Mouse (Mus musculus) heart, embryonic 16.5 days (tissue): Measurements from ENCODE around the gene Prkcb. TPM values are rescaled to one million over a fixed set of nuclear protein-coding genes. Genes with fewer than 3 reads are reported as not detected.

Source experiments
- ATAC-seq: fragments of 200-750 bp; cut with Nextera tagmentation; replicated peaks from 2 replicates; pipeline ENCODE4 v1.8.0; 2017; ENCODE audit warnings: moderate number of reproducible peaks; ENCODE audit not compliant: insufficient read depth, low FRiP score; ENCODE audit errors: extremely low read depth
- H3K27ac ChIP-seq: fragments of 300-500 bp; sonication (generic); 2 replicates; pipeline ENCODE4 v1.5.1; 2014; ENCODE audit warnings: mild to moderate bottlenecking, low read length, control low read depth, moderate library complexity
- H3K27me3 ChIP-seq: fragments of 300-500 bp; sonication (generic); 2 replicates; pipeline ENCODE4 v1.6.1; 2014; ENCODE audit warnings: low read length, mixed read lengths; ENCODE audit not compliant: control insufficient read depth, insufficient read depth
- H3K36me3 ChIP-seq: fragments of 300-500 bp; sonication (generic); 2 replicates; pipeline ENCODE4 v1.6.1; 2014; ENCODE audit not compliant: control insufficient read depth, insufficient read depth
- H3K4me1 ChIP-seq: fragments of 300-500 bp; sonication (generic); 2 replicates; pipeline ENCODE4 v1.6.1; 2014; ENCODE audit warnings: low read length, mixed read lengths; ENCODE audit not compliant: control insufficient read depth, insufficient read depth
- H3K4me2 ChIP-seq: fragments of 300-500 bp; sonication (generic); 2 replicates; pipeline ENCODE4 v1.6.1; 2014; ENCODE audit warnings: low read depth, mild to moderate bottlenecking, control low read depth, low read length
- H3K4me3 ChIP-seq: fragments of 300-500 bp; sonication (generic); 2 replicates; pipeline ENCODE4 v1.5.1; 2014; ENCODE audit warnings: mild to moderate bottlenecking, control low read depth, low read length
- H3K9ac ChIP-seq: fragments of 300-500 bp; sonication (generic); 2 replicates; pipeline ENCODE4 v1.6.1; 2014; ENCODE audit warnings: low read length, control low read depth
- H3K9me3 ChIP-seq: fragments of 300-500 bp; sonication (generic); replicated peaks from 2 replicates; pipeline ENCODE4 v1.6.1; 2016; ENCODE audit warnings: low read length; ENCODE audit not compliant: control insufficient read depth
- WGBS: fragments of 180-500 bp; shearing (Covaris S2); extraction: QIAGEN DNeasy Blood & Tissue Kit; methylation state at CpG from one replicate; pipeline ENCODE4 v1.1.7; 2014; 5-methylcytosine and 5-hydroxymethylcytosine counted together
- polyA plus RNA-seq: library from polyadenylated mRNA; unstranded; fragments of >200 nt; fragmentation: Nextera tagmentation; extraction: Ambion mirVana; gene quantifications from 2 replicates; pipeline ENCODE4 v1.2.1, GENCODE M21; 2015

The Prkcb gene
- polyA plus RNA-seq, 1 experiment from 2014 or later: 12.0 TPM

DNA sequence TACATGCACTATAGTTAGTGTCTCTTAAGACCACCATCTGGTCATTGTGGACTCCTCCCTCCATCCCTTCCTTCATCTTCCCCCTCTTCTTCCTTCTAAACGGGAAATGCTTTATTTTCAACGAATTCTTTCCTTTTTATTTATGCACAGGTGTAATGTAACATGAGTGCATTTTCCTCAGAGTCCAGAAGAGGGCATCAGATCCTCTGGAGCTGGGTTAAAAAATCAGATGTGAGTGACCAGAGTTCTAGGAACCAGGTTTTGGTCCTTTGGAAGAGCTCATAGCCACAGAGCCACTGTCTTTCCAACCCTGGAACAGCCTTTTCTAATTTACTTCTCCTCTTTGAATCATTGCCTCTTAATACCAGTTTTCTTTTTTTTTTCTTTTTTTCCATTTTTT, 6.0 kb upstream of the Prkcb start:
- Histone ChIP-seq H3K27ac (no peak overlapping the region), H3K9ac (no peak overlapping the region), H3K4me3 (no peak overlapping the region), H3K4me2 (no peak overlapping the region), H3K36me3 (no peaks in the 10 kb centered on the region), H3K4me1 (no peaks in the 10 kb centered on the region), H3K9me3 (no peaks in the 10 kb centered on the region), H3K27me3 (peaks cover 5% of the 10 kb centered on the region; the same call in 1 of the 2 replicates)
- 76% methylated on average over 2 of the region's 2 CpGs for WGBS
- ATAC-seq: no peak

DNA sequence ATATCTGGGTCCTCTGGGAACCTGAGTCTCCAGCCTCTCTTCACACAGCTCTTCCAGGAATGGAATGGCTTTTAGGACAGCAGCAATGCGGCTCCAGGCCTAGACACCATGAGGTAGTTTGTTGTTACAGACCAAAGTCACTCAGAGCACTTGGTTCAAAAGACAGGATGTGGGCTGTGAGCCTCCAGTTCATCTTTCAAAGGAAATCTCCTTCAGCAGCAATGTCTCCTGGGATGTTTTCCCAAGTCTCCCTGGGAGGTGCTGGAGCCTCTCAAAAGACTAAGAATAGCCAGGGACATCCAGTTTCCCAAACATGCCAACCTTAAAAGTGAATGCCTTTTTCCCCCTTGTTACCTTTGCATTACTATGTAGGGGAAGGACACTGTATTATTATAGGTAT, 1.3 kb upstream of the Prkcb start:
- no peaks in the 10 kb centered on the region for H3K36me3 ChIP-seq
- no peak overlapping the region for H3K4me2 ChIP-seq
- WGBS: 22% methylated on average over 1 of the region's 1 CpGs
- ATAC-seq: no peak
- peaks cover 8% of the 10 kb centered on the region; the same call in 1 of the 2 replicates for H3K4me1 ChIP-seq
- no peak overlapping the region for H3K9ac ChIP-seq
- H3K4me3 ChIP-seq: no peak overlapping the region
- H3K9me3 ChIP-seq: no peaks in the 10 kb centered on the region
- peaks cover 30% of the 10 kb centered on the region for H3K27me3 ChIP-seq
- H3K27ac ChIP-seq: no peak overlapping the region

DNA sequence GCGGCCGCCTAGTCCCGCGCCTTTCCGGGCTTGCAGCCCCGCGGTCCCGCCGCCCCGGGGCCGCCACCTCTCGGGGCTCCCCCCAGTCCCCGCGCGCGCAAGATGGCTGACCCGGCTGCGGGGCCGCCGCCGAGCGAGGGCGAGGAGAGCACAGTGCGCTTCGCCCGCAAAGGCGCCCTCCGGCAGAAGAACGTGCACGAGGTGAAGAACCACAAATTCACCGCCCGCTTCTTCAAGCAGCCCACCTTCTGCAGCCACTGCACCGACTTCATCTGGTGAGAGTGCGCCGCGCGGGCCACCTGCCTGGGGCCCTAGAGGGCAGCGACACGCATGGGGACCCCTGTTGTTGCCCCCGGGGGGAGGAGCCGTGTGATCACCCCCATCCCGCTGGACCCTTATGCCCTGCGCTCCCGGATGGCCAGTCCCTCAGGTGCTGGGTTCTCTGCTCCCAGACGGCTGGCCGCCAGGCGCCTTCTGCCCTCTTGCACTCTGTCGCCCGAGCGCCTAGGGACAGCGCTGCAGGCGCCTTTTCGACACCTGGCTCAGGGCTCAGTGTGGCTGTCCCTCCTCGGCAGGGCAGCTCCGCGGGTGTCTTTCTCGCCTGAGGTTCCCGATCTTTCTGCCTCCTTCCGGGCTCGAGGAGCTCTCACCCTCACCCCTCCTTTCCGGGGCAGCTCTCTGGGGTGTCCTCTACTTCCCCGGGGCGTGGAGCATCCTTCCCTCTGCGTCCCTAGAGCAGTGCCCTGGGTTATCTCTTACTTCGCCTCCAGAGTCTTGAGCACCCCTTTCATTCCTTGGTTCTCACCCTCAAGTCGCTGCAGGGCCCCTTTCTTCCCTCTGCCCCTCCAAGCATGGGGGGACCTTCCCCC, 926 bp downstream of the Prkcb start:
- no peaks in the 10 kb centered on the region for H3K9me3 ChIP-seq
- H3K27me3 ChIP-seq: peaks cover 30% of the 10 kb centered on the region
- peak overlapping the region; percentile 91 for H3K4me2 ChIP-seq
- peaks cover 8% of the 10 kb centered on the region; the same call in 1 of the 2 replicates for H3K4me1 ChIP-seq
- H3K4me3 ChIP-seq: peak overlapping the region; percentile 68
- peak; percentile 47 for ATAC-seq
- WGBS: under 1% methylated on average over 65 of the region's 66 CpGs
- H3K9ac ChIP-seq: peak overlapping the region; percentile 60
- no peak overlapping the region for H3K27ac ChIP-seq
- H3K36me3 ChIP-seq: no peaks in the 10 kb centered on the region

DNA sequence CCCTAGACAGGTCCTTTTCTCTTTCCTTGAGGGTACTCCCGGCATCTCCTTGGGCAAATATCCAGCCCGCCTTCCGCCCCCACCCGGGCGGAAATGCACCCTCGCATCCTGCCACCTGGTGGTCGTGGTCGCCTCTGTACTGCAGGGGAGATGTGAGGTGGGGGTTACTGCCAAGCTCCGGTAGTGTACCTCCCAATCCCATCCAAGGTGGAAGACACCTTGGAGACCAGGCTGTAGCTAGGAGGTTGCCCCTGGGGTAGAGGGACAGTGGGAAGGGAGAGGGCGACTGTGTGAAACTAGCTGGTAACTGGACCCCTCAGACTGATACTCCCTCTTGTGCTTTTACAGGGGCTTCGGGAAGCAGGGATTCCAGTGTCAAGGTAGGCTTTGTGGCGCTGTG, 1.6 kb downstream of the Prkcb start:
- ATAC-seq: 0 out of 2 replicates have a peak, but pooled peaks have one; percentile 4
- Histone ChIP-seq H3K4me1 (peaks cover 8% of the 10 kb centered on the region; the same call in 1 of the 2 replicates), H3K27me3 (peaks cover 30% of the 10 kb centered on the region), H3K4me3 (peak overlapping the region; percentile 68), H3K36me3 (no peaks in the 10 kb centered on the region), H3K4me2 (peak overlapping the region; percentile 91), H3K27ac (no peak overlapping the region), H3K9me3 (no peaks in the 10 kb centered on the region), H3K9ac (no peak overlapping the region)
- WGBS: 9% methylated on average over 12 of the region's 12 CpGs

DNA sequence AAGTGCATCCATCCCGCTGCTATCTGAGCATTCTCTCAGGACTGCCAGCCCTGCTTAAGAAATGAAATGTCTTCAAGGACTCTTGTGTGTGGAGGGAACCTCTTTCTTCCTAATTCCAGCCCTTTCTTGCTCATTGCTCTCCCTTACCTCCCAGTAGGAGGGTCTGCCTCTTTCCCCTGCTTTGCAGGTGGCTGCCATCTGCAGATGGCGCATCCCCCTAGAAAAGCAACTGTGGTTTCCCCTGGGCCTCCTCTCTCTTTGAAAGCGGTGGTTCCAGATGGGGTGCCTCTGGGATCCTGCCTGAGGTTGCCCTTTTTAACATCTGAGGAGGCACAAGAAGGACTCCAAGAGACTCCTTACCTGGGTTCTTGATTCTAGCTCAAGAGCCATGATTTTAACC, 2.2 kb downstream of the Prkcb start:
- WGBS: 52% methylated on average over 3 of the region's 3 CpGs
- no peak overlapping the region for H3K4me2 ChIP-seq
- H3K27me3 ChIP-seq: peaks cover 30% of the 10 kb centered on the region
- H3K4me1 ChIP-seq: peaks cover 8% of the 10 kb centered on the region; the same call in 1 of the 2 replicates
- H3K9me3 ChIP-seq: no peaks in the 10 kb centered on the region
- H3K4me3 ChIP-seq: peak overlapping the region; percentile 68; the same call in 1 of the 2 replicates
- H3K9ac ChIP-seq: no peak overlapping the region
- no peak overlapping the region for H3K27ac ChIP-seq
- no peak for ATAC-seq
- H3K36me3 ChIP-seq: no peaks in the 10 kb centered on the region

DNA sequence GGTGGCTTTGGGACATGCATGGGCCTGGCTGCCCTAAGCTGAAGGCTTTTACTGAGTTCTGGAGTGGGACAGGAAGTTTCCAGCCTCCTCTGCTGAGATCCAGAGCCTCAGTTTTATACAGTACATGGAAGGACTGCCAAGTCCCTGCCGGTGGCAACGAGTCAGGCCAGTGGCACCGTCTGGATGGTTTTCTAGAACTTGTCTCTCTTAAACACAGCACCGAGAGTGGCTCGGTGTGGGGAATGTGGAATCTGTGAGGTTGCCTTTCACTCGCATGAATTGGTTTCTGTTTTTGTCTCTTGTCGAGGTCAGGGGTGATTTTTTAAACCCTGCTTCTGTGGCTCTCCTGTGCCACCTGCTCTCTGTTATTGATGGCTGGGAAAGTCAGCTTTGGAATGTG, 3.6 kb downstream of the Prkcb start:
- no peaks in the 10 kb centered on the region for H3K36me3 ChIP-seq
- no peak overlapping the region for H3K4me2 ChIP-seq
- no peak for ATAC-seq
- peaks cover 8% of the 10 kb centered on the region; the same call in 1 of the 2 replicates for H3K4me1 ChIP-seq
- no peak overlapping the region for H3K27ac ChIP-seq
- H3K4me3 ChIP-seq: no peak overlapping the region
- peaks cover 28% of the 10 kb centered on the region for H3K27me3 ChIP-seq
- 56% methylated on average over 7 of the region's 7 CpGs for WGBS
- H3K9ac ChIP-seq: no peak overlapping the region
- H3K9me3 ChIP-seq: no peaks in the 10 kb centered on the region

DNA sequence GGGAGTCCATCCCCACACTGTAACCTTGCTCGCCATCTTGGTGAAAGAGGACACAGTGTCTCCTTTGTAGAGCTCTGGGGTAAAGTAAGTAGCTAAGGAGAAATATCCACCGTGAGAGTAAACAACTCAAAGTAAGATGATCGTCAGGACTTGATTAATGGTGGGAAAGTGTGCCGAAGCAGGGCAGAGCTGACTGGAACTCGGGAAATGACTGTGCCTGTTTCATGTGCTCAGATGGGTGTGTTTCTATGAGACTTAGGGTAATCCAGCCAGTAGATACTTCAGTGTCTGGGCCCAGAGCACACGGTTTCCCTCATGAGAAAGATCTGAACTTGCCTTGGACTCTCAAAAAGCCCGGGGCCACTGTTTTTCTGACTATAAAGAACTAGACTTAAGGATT, 5.6 kb downstream of the Prkcb start:
- no peak for ATAC-seq
- Histone ChIP-seq H3K27me3 (peaks cover 11% of the 10 kb centered on the region), H3K9me3 (no peaks in the 10 kb centered on the region), H3K27ac (no peak overlapping the region), H3K36me3 (no peaks in the 10 kb centered on the region), H3K4me3 (no peak overlapping the region), H3K4me2 (no peak overlapping the region), H3K9ac (no peak overlapping the region), H3K4me1 (0 out of 2 replicates have a peak, but pooled peaks cover 3% of the 10 kb centered on the region)
- 78% methylated on average over 7 of the region's 7 CpGs for WGBS

DNA sequence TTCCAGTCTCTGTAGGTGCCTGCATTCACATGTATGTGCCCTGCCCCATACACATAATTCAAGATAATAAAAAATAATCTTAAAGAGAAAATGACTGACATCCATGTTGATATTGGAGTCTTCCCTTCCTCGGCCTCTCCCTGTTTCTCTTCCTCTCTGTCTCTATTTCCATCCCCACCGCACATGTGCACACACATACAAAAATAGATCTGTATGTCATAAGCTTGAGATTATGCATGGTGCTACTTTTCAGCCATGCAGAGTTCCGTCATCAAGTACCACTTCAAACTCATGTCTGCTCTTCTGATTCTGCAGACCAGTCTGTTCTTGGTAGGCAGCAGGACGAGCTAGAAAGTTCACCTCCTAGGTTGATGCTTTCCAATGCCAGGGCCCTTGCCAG, 6.8 kb downstream of the Prkcb start:
- no peak for ATAC-seq
- no peak overlapping the region for H3K4me2 ChIP-seq
- H3K4me1 ChIP-seq: no peaks in the 10 kb centered on the region
- H3K27ac ChIP-seq: no peak overlapping the region
- H3K4me3 ChIP-seq: no peak overlapping the region
- H3K9me3 ChIP-seq: no peaks in the 10 kb centered on the region
- WGBS: 48% methylated on average over 4 of the region's 4 CpGs
- peaks cover 6% of the 10 kb centered on the region for H3K27me3 ChIP-seq
- H3K9ac ChIP-seq: no peak overlapping the region
- H3K36me3 ChIP-seq: no peaks in the 10 kb centered on the region

DNA sequence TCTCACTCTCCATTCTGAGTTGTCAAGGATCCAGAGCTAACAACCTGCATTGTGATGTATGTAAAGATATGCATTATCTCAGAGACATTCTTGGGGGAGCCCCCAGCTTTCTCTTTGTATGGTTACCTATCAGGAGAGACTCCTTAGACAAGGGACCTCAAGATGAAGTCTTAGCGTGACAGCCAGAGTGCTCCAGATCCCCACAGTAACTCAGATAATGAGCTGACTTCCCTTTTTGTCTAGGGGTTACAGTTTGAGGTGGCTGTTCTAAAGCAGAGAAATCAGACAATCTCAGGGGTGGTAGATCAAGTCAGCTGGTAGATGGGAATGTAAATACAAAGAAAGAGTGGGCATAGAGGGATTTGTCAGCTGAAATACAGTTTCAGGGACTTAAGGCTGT, 7.8 kb downstream of the Prkcb start:
- H3K4me3 ChIP-seq: no peak overlapping the region
- H3K27me3 ChIP-seq: no peaks in the 10 kb centered on the region
- H3K36me3 ChIP-seq: no peaks in the 10 kb centered on the region
- H3K4me2 ChIP-seq: no peak overlapping the region
- no peak overlapping the region for H3K27ac ChIP-seq
- H3K9me3 ChIP-seq: peaks cover 3% of the 10 kb centered on the region
- WGBS: 63% methylated on average over 1 of the region's 1 CpGs
- no peaks in the 10 kb centered on the region for H3K4me1 ChIP-seq
- H3K9ac ChIP-seq: no peak overlapping the region
- ATAC-seq: no peak
